Mouse (Mus musculus): ENCODE results near the gene Mecom.

GRCm38 (mm10) chr3:30550218-30550617 is 2.4 kb upstream of the Mecom start:
- TF ChIP-seq MEF2A (IDR thresholded peaks at IDR 0.05; ENCODE audit: borderline replicate concordance, low read depth, low read length) = no peak
- no peak for TF ChIP-seq EP300 (IDR thresholded peaks at IDR 0.05; ENCODE audit: low read length)
- TF ChIP-seq ELF1 (IDR thresholded peaks at IDR 0.05; ENCODE audit: low read depth, low read length) = no peak
- no peak for TF ChIP-seq CHD2 (IDR thresholded peaks at IDR 0.05; ENCODE audit: low read length)
- no peak for TF ChIP-seq E2F4 (IDR thresholded peaks at IDR 0.05; ENCODE audit: insufficient replicate concordance, low read depth, low read length)
- TF ChIP-seq CTCF (conservative IDR thresholded peaks at IDR 0.05 in 1 of 2, IDR thresholded peaks at IDR 0.05 in 1 of 2; ENCODE audit: low read depth in 2 of 2, low read length in 2 of 2) = peak in 1 of 2 experiments; percentile 54; a peak in 2 of 4 replicates
- no peak for TF ChIP-seq CHD1 (IDR thresholded peaks at IDR 0.05; ENCODE audit: low read depth, low read length)
- TF ChIP-seq TBP (conservative IDR thresholded peaks at IDR 0.05; ENCODE audit: low read depth, low read length) = no peak
- no peak for TF ChIP-seq ZC3H11A (IDR thresholded peaks at IDR 0.05; ENCODE audit: low read depth, low read length)
- no peak for TF ChIP-seq POLR2A (IDR thresholded peaks at IDR 0.05; ENCODE audit: low read depth, low read length)
- TF ChIP-seq PAX5 (IDR thresholded peaks at IDR 0.05; ENCODE audit: low read length) = no peak

Measured in CH12.LX (cell line).